ENCODE assay signal across 10 mouse cellular contexts in the genomic region with DNA sequence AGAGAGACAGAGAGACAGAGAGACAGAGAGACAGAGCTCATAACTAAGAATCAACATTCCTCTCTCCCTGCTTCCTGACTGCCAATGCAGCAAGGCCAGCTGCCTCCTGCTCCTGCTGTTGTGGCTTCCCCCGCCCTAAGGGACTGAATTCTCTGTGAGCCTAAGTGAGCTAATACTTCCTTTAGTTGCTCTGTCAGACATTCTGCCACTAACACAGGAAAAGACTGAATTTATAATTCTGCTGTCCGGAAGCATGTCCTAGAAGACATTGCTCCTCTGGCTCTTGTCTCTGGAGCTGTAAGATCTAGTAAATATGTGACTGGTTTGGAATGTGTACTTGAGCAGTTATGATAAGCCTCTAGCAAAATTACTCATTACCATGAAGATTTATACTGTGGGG.
A peak's percentile ranks its signal among the peaks of the same experiment; 100 is the strongest.
DNase-seq lines count a peak whose midpoint lies in the region; ATAC-seq and TF ChIP-seq lines count a peak whose summit lies in the region.
"Had no signal": no experiment of that assay in that cellular context is flagged by ENCODE, and none has a peak within 500 bp of the region (broad histone marks: within the 10 kb centered on the region; RNA-seq: fewer than 3 reads in every experiment).

No protein-coding gene starts in this region.

- no peak overlapping the region for H3K4me2 ChIP-seq in stomach, postnatal 0 days (replicated peaks; ENCODE audit: low read depth)
- H3K4me2 ChIP-seq: midbrain, embryonic 12.5 days had no signal

- 35% methylated on average over 2 of the region's 2 CpGs for WGBS in stomach, postnatal 0 days

- DNase-seq in thymus, postnatal 14 days, result peak; percentile 7
- DNase-seq in thymus, adult 18-20 months, result no peak
- peak; percentile 49 to 56 for DNase-seq in heart, postnatal 10 days
- DNase-seq in kidney, postnatal 25 days, result peak; percentile 57 to 78
- peak; percentile 17 for DNase-seq in stomach, postnatal 0 days (ENCODE audit: low spot score)
- no peak for DNase-seq in cerebellum, adult 9-11 months
- no peak for DNase-seq in T-cell, adult 2 months (ENCODE audit: low spot score)
- DNase-seq in layer of hippocampus, adult 8-10 months (ENCODE audit: low spot score in 2 of 2), result no peak
- DNase-seq: cerebellum, postnatal 36 days had no signal

- no peak for ATAC-seq in stomach, postnatal 0 days (ENCODE audit: low FRiP score, low TSS enrichment)

- H3K4me1 ChIP-seq in stomach, postnatal 0 days (replicated peaks; ENCODE audit: control insufficient read depth, insufficient read depth), result no peaks in the 10 kb centered on the region
- H3K4me1 ChIP-seq: midbrain, embryonic 12.5 days had no signal

- no peak for TF ChIP-seq EP300 in stomach, postnatal 0 days (optimal IDR thresholded peaks at IDR 0.05)

- H3K36me3 ChIP-seq in stomach, postnatal 0 days (ENCODE audit: control insufficient read depth, insufficient read depth, low read length), result no peaks in the 10 kb centered on the region
- H3K36me3 ChIP-seq: midbrain, embryonic 12.5 days had no signal

- no peaks in the 10 kb centered on the region for H3K9me3 ChIP-seq in stomach, postnatal 0 days (ENCODE audit: control insufficient read depth, low read length)
- H3K9me3 ChIP-seq: midbrain, embryonic 12.5 days had no signal

- no peak for TF ChIP-seq CTCF in stomach, postnatal 0 days (IDR thresholded peaks at IDR 0.05; ENCODE audit: low read depth)

- no peak overlapping the region for H3K4me3 ChIP-seq in stomach, postnatal 0 days (ENCODE audit: low read depth, low read length)
- H3K4me3 ChIP-seq: midbrain, embryonic 12.5 days had no signal

- H3K27me3 ChIP-seq in stomach, postnatal 0 days (ENCODE audit: control insufficient read depth, insufficient read depth, low read length), result no peaks in the 10 kb centered on the region
- H3K27me3 ChIP-seq: midbrain, embryonic 12.5 days had no signal

- no peak overlapping the region for H3K27ac ChIP-seq in stomach, postnatal 0 days (replicated peaks)
- H3K27ac ChIP-seq: midbrain, embryonic 12.5 days had no signal

- no peak overlapping the region for H3K9ac ChIP-seq in stomach, postnatal 0 days (ENCODE audit: low read length)
- H3K9ac ChIP-seq: midbrain, embryonic 12.5 days had no signal

- intact Hi-C loops in heart, postnatal 10 days (cut with DNase I), result loop anchor here (5.0 kb wide), 1 partner anchor 125 kb away; no protein-coding TSS in a partner anchor

Comparison
In these comparisons a context has a peak if more than half of its experiments do, and no peak if none do; other contexts are left out.
1. DNase-seq: peak in thymus, postnatal 14 days (single experiment), heart, postnatal 10 days (2 of 2), kidney, postnatal 25 days (2 of 2) and stomach, postnatal 0 days (single experiment); none in thymus, adult 18-20 months (0 of 2), cerebellum, adult 9-11 months (single experiment), T-cell, adult 2 months (single experiment) and layer of hippocampus, adult 8-10 months (0 of 2).